23 mouse cellular contexts compared by ENCODE assay signal in genomic region chr2:172384715-172385114, GRCm38 (mm10). TPM values are rescaled to one million over a fixed set of nuclear protein-coding genes. Genes with fewer than 3 reads are reported as not detected.
A peak's percentile ranks its signal among the peaks of the same experiment; 100 is the strongest.
DNase-seq lines count a peak whose midpoint lies in the region; ATAC-seq and TF ChIP-seq lines count a peak whose summit lies in the region.
"Had no signal": no experiment of that assay in that cellular context is flagged by ENCODE, and none has a peak within 500 bp of the region (broad histone marks: within the 10 kb centered on the region; RNA-seq: fewer than 3 reads in every experiment).

No protein-coding gene starts in this region.

- no peak for TF ChIP-seq CTCF in liver, postnatal 0 days (IDR thresholded peaks at IDR 0.05; ENCODE audit: low read depth)

- H3K4me1 ChIP-seq in liver, postnatal 0 days (ENCODE audit: insufficient read depth), result no peaks in the 10 kb centered on the region
- no peaks in the 10 kb centered on the region for H3K4me1 ChIP-seq in hindbrain, embryonic 14.5 days (replicated peaks; ENCODE audit: control insufficient read depth, insufficient read depth, low read length)
- H3K4me1 ChIP-seq: embryonic facial prominence, embryonic 13.5 days; embryonic facial prominence, embryonic 15.5 days; forebrain, embryonic 10.5 days; forebrain, embryonic 12.5 days had no signal

- peaks cover 22% of the 10 kb centered on the region for H3K36me3 ChIP-seq in liver, postnatal 0 days (replicated peaks; ENCODE audit: insufficient read depth, low read length)
- peaks cover 30% of the 10 kb centered on the region for H3K36me3 ChIP-seq in hindbrain, embryonic 14.5 days (replicated peaks; ENCODE audit: control insufficient read depth, insufficient read depth)

- no peak overlapping the region for H3K4me3 ChIP-seq in liver, postnatal 0 days (ENCODE audit: low read depth, low read length)
- H3K4me3 ChIP-seq in hindbrain, embryonic 14.5 days (replicated peaks; ENCODE audit: low read length), result no peak overlapping the region
- H3K4me3 ChIP-seq: embryonic facial prominence, embryonic 13.5 days; embryonic facial prominence, embryonic 15.5 days; erythroblast, embryonic 14.5 days; forebrain, embryonic 10.5 days; forebrain, embryonic 12.5 days had no signal

- peak; percentile 17 for DNase-seq in 416B (ENCODE audit: low read depth)
- no peak for DNase-seq in liver, postnatal 0 days
- DNase-seq in hindbrain, embryonic 14.5 days (ENCODE audit: low spot score), result no peak
- DNase-seq in lung, postnatal 14 days, result no peak
- DNase-seq in liver, result no peak
- DNase-seq: adrenal gland, adult 2 months; adrenal gland, postnatal 10 days; adrenal gland, postnatal 25 days; cerebellum, adult 11-12 months; cerebellum, adult 2 months; cerebellum, adult 9-10 months; cerebellum, postnatal 10 days; cerebellum, postnatal 25 days had no signal

- TF ChIP-seq EP300 in liver, postnatal 0 days (IDR thresholded peaks at IDR 0.05; ENCODE audit: low read depth), result no peak

- no peak overlapping the region for H3K4me2 ChIP-seq in liver, postnatal 0 days (ENCODE audit: low read depth, low read length)
- no peak overlapping the region for H3K4me2 ChIP-seq in hindbrain, embryonic 14.5 days (replicated peaks)
- H3K4me2 ChIP-seq: embryonic facial prominence, embryonic 13.5 days; embryonic facial prominence, embryonic 15.5 days; forebrain, embryonic 12.5 days had no signal

- H3K27ac ChIP-seq in liver, postnatal 0 days (ENCODE audit: low read depth), result no peak overlapping the region
- no peak overlapping the region for H3K27ac ChIP-seq in hindbrain, embryonic 14.5 days
- H3K27ac ChIP-seq: embryonic facial prominence, embryonic 13.5 days; embryonic facial prominence, embryonic 15.5 days; forebrain, embryonic 10.5 days; forebrain, embryonic 12.5 days had no signal

- no peaks in the 10 kb centered on the region for H3K27me3 ChIP-seq in liver, postnatal 0 days (ENCODE audit: insufficient read depth, low read length)
- H3K27me3 ChIP-seq in hindbrain, embryonic 14.5 days (ENCODE audit: control insufficient read depth, insufficient read depth, low read length), result no peaks in the 10 kb centered on the region
- H3K27me3 ChIP-seq: embryonic facial prominence, embryonic 13.5 days; embryonic facial prominence, embryonic 15.5 days; forebrain, embryonic 12.5 days had no signal

- 82% methylated on average over 3 of the region's 3 CpGs for WGBS in liver, postnatal 0 days (ENCODE audit: insufficient replicate concordance)
- WGBS in hindbrain, embryonic 14.5 days, result 93% methylated on average over 3 of the region's 3 CpGs

- H3K9me3 ChIP-seq in liver, postnatal 0 days (ENCODE audit: low read length), result no peaks in the 10 kb centered on the region
- no peaks in the 10 kb centered on the region for H3K9me3 ChIP-seq in hindbrain, embryonic 14.5 days (ENCODE audit: control insufficient read depth, low read length)
- H3K9me3 ChIP-seq: embryonic facial prominence, embryonic 13.5 days; embryonic facial prominence, embryonic 15.5 days; forebrain, embryonic 10.5 days; forebrain, embryonic 12.5 days had no signal

- H3K9ac ChIP-seq in liver, postnatal 0 days (replicated peaks), result no peak overlapping the region
- no peak overlapping the region for H3K9ac ChIP-seq in hindbrain, embryonic 14.5 days
- H3K9ac ChIP-seq: embryonic facial prominence, embryonic 13.5 days; embryonic facial prominence, embryonic 15.5 days; forebrain, embryonic 12.5 days had no signal

- peak; percentile 65 for ATAC-seq in granulocyte monocyte progenitor cell, adult 5-6 weeks (replicated peaks; ENCODE audit: poor library complexity, severe bottlenecking)
- peak; percentile 79 for ATAC-seq in megakaryocyte, adult 5-6 weeks (ENCODE audit: poor library complexity, severe bottlenecking)
- ATAC-seq in neutrophil, adult 5-6 weeks (ENCODE audit: extremely low read depth, insufficient number of reproducible peaks, low FRiP score, poor library complexity, severe bottlenecking), result peak; percentile 61
- ATAC-seq in liver, postnatal 0 days, result no peak
- ATAC-seq in hindbrain, embryonic 14.5 days (ENCODE audit: low FRiP score), result no peak
- ATAC-seq: forebrain, embryonic 14.5 days; forebrain, embryonic 16.5 days had no signal

RNA-seq across cellular contexts. Expression of gene Cass4, which starts 8.9 kb away (rescaled TPM):
- total RNA-seq in granulocyte monocyte progenitor cell, adult 5-6 weeks (2014; fragmentation: Nextera tagmentation), result 0.41 and 0.64 TPM in 2 replicates
- 0.93 and 1.4 TPM in 2 replicates for total RNA-seq in granulocyte monocyte progenitor cell, adult 5-6 weeks (2017)
- total RNA-seq in megakaryocyte, adult 5-6 weeks (2015), result 4.0 TPM in 2 replicates
- 3.6 and 5.3 TPM in 2 replicates for total RNA-seq in megakaryocyte, adult 5-6 weeks (2017)
- 30.7 and 34.6 TPM in 2 replicates for total RNA-seq in neutrophil, adult 5-6 weeks (2017)
- polyA plus RNA-seq in liver, postnatal 0 days (2015; fragmentation: Nextera tagmentation; extraction: Ambion mirVana), result 0.59 and 0.72 TPM in 2 replicates
- polyA plus RNA-seq in hindbrain, embryonic 14.5 days (2014; fragmentation: Nextera tagmentation; extraction: Ambion mirVana), result 0.05 and 0.27 TPM in 2 replicates
- total RNA-seq: adrenal gland, postnatal 25 days had no signal
- polyA plus RNA-seq: erythroblast, embryonic 14.5 days had no signal

RNA-seq across cellular contexts. Expression of gene Cstf1, which starts 14.2 kb away (rescaled TPM):
- 21.5 and 32.6 TPM in 2 replicates for total RNA-seq in granulocyte monocyte progenitor cell, adult 5-6 weeks (2014; fragmentation: Nextera tagmentation)
- 33.3 and 38.9 TPM in 2 replicates for total RNA-seq in granulocyte monocyte progenitor cell, adult 5-6 weeks (2017)
- 18.5 and 19.7 TPM in 2 replicates for total RNA-seq in megakaryocyte, adult 5-6 weeks (2015)
- total RNA-seq in megakaryocyte, adult 5-6 weeks (2017), result 34.4 and 39.7 TPM in 2 replicates
- total RNA-seq in neutrophil, adult 5-6 weeks (2017), result 16.8 and 18.4 TPM in 2 replicates
- polyA plus RNA-seq in liver, postnatal 0 days (2015; fragmentation: Nextera tagmentation; extraction: Ambion mirVana), result 16.2 and 17.1 TPM in 2 replicates
- 26.6 and 29.8 TPM in 2 replicates for polyA plus RNA-seq in hindbrain, embryonic 14.5 days (2014; fragmentation: Nextera tagmentation; extraction: Ambion mirVana)

RNA-seq across cellular contexts. Expression of gene Aurka, which starts 14.4 kb away (rescaled TPM):
- 18.5 and 36.9 TPM in 2 replicates for total RNA-seq in granulocyte monocyte progenitor cell, adult 5-6 weeks (2014; fragmentation: Nextera tagmentation)
- total RNA-seq in granulocyte monocyte progenitor cell, adult 5-6 weeks (2017), result 64.5 and 80.8 TPM in 2 replicates
- total RNA-seq in megakaryocyte, adult 5-6 weeks (2015), result 46.6 and 51.4 TPM in 2 replicates
- total RNA-seq in megakaryocyte, adult 5-6 weeks (2017), result 79.4 and 81.0 TPM in 2 replicates
- 2.7 and 5.4 TPM in 2 replicates for total RNA-seq in neutrophil, adult 5-6 weeks (2017)
- 41.4 and 45.4 TPM in 2 replicates for polyA plus RNA-seq in liver, postnatal 0 days (2015; fragmentation: Nextera tagmentation; extraction: Ambion mirVana)
- 18.8 and 19.9 TPM in 2 replicates for polyA plus RNA-seq in hindbrain, embryonic 14.5 days (2014; fragmentation: Nextera tagmentation; extraction: Ambion mirVana)

RNA-seq across cellular contexts. Expression of gene Fam210b, which starts 39.4 kb away (rescaled TPM):
- 3.9 and 4.8 TPM in 2 replicates for total RNA-seq in granulocyte monocyte progenitor cell, adult 5-6 weeks (2014; fragmentation: Nextera tagmentation)
- 1.4 and 2.8 TPM in 2 replicates for total RNA-seq in granulocyte monocyte progenitor cell, adult 5-6 weeks (2017)
- total RNA-seq in megakaryocyte, adult 5-6 weeks (2015), result 3.4 TPM in 2 replicates
- 1.5 and 2.3 TPM in 2 replicates for total RNA-seq in megakaryocyte, adult 5-6 weeks (2017)
- total RNA-seq in neutrophil, adult 5-6 weeks (2017), result 4.9 and 6.1 TPM in 2 replicates
- 67.0 and 81.2 TPM in 2 replicates for polyA plus RNA-seq in liver, postnatal 0 days (2015; fragmentation: Nextera tagmentation; extraction: Ambion mirVana)
- 17.9 and 18.5 TPM in 2 replicates for polyA plus RNA-seq in hindbrain, embryonic 14.5 days (2014; fragmentation: Nextera tagmentation; extraction: Ambion mirVana)

RNA-seq across cellular contexts. Expression of gene Rtf2, which starts 55.6 kb away (rescaled TPM):
- total RNA-seq in granulocyte monocyte progenitor cell, adult 5-6 weeks (2014; fragmentation: Nextera tagmentation), result 44.7 and 59.2 TPM in 2 replicates
- 147 and 160 TPM in 2 replicates for total RNA-seq in granulocyte monocyte progenitor cell, adult 5-6 weeks (2017)
- total RNA-seq in megakaryocyte, adult 5-6 weeks (2015), result 49.3 and 54.0 TPM in 2 replicates
- total RNA-seq in megakaryocyte, adult 5-6 weeks (2017), result 190 and 209 TPM in 2 replicates
- 225 and 239 TPM in 2 replicates for total RNA-seq in neutrophil, adult 5-6 weeks (2017)
- 62.4 and 68.5 TPM in 2 replicates for polyA plus RNA-seq in liver, postnatal 0 days (2015; fragmentation: Nextera tagmentation; extraction: Ambion mirVana)
- 91.7 and 97.4 TPM in 2 replicates for polyA plus RNA-seq in hindbrain, embryonic 14.5 days (2014; fragmentation: Nextera tagmentation; extraction: Ambion mirVana)

Comparison
In these comparisons a context has a peak if more than half of its experiments do, and no peak if none do; other contexts are left out.
1. ATAC-seq: peak in granulocyte monocyte progenitor cell, adult 5-6 weeks (single experiment), megakaryocyte, adult 5-6 weeks (single experiment) and neutrophil, adult 5-6 weeks (single experiment); none in liver, postnatal 0 days (single experiment) and hindbrain, embryonic 14.5 days (single experiment).